Mouse (Mus musculus) left cerebral cortex, postnatal 10 days (tissue): ENCODE measurements around the gene Rtp4. TPM values are rescaled to one million over a fixed set of nuclear protein-coding genes. Genes with fewer than 3 reads are reported as not detected.

Source experiments
- DNase-seq, 2 experiments: peaks; one replicate each; pipeline ENCODE4 v3.0.0; 2021 to 2022; ENCODE audit warnings: low spot score in 2 of 2, mixed read lengths in 1 of 2; ENCODE audit errors: extremely low spot score in 1 of 2
- intact Hi-C: fragments of 180-260 bp; cut with DNase I; formaldehyde crosslinking; loops from one replicate; pipeline ENCODE4 v1.15.1; 2025
- total RNA-seq, 2 experiments: library from RNA; stranded (reverse); gene quantifications; 2 replicates each; pipeline ENCODE4 v1.2.3; 2021

Rtp4 gene
- total RNA-seq, result 1 to 10 TPM in 1 of 2 experiments, not detected in 1; 1.7 TPM

GRCm38 (mm10) chr16:23520235-23520871 is at the start of gene Rtp4, which contains the start of gene Masp1:
Gene Rtp4, plus strand, starts transcription at chr16:23520291.
Gene Masp1, minus strand, starts transcription at chr16:23520815.
- no peak for DNase-seq
- intact Hi-C loops, result no loop called here

- DNase-seq, result no peak
- intact Hi-C loops, result no loop called here
Measured at GRCm38 (mm10) chr16:23471551-23471950, 48.5 kb upstream of the Rtp4 start.

- DNase-seq, result no peak
- intact Hi-C loops, result no loop called here
Measured at GRCm38 (mm10) chr16:23472046-23472445, 48.0 kb upstream of the Rtp4 start.

- intact Hi-C loops, result no loop called here
- no peak for DNase-seq
Measured at GRCm38 (mm10) chr16:23475651-23476050, 44.4 kb upstream of the Rtp4 start.

- intact Hi-C loops, result no loop called here
- no peak for DNase-seq
Measured at GRCm38 (mm10) chr16:23476598-23476997, 43.5 kb upstream of the Rtp4 start.

GRCm38 (mm10) chr16:23479872-23480603 is 40.1 kb upstream of the Rtp4 start:
- no peak for DNase-seq

GRCm38 (mm10) chr16:23482218-23482617 is 37.9 kb upstream of the Rtp4 start:
- intact Hi-C loops, result no loop called here
- DNase-seq, result no peak

More at GRCm38 (mm10) chr16:23479872-23480603, 40.1 kb upstream of the Rtp4 start:
- intact Hi-C loops, result no loop called here

GRCm38 (mm10) chr16:23482846-23483245 is 37.2 kb upstream of the Rtp4 start:
- no peak for DNase-seq
- intact Hi-C loops, result no loop called here

- no peak for DNase-seq
- intact Hi-C loops, result no loop called here
Measured at GRCm38 (mm10) chr16:23483292-23483691, 36.8 kb upstream of the Rtp4 start.

- no peak for DNase-seq
- intact Hi-C loops, result no loop called here
Measured at GRCm38 (mm10) chr16:23492783-23493182, 27.3 kb upstream of the Rtp4 start.

- DNase-seq, result no peak
- intact Hi-C loops, result no loop called here
Measured at GRCm38 (mm10) chr16:23496245-23496924, 23.7 kb upstream of the Rtp4 start.

GRCm38 (mm10) chr16:23497440-23497839 is 22.7 kb upstream of the Rtp4 start:
- intact Hi-C loops, result no loop called here
- no peak for DNase-seq

- intact Hi-C loops, result no loop called here
- no peak for DNase-seq
Measured at GRCm38 (mm10) chr16:23497881-23498280, 22.2 kb upstream of the Rtp4 start.

GRCm38 (mm10) chr16:23498691-23499131 is 21.4 kb upstream of the Rtp4 start:
- no peak for DNase-seq
- intact Hi-C loops, result no loop called here

GRCm38 (mm10) chr16:23500558-23500957 is 19.5 kb upstream of the Rtp4 start:
- intact Hi-C loops, result no loop called here
- DNase-seq, result no peak

- DNase-seq, result no peak
- intact Hi-C loops, result no loop called here
Measured at GRCm38 (mm10) chr16:23501288-23501687, 18.8 kb upstream of the Rtp4 start.

GRCm38 (mm10) chr16:23502478-23502877 is 17.6 kb upstream of the Rtp4 start:
- no peak for DNase-seq
- intact Hi-C loops, result no loop called here

GRCm38 (mm10) chr16:23503351-23503750 is 16.7 kb upstream of the Rtp4 start:
- no peak for DNase-seq
- intact Hi-C loops, result no loop called here

GRCm38 (mm10) chr16:23504320-23504744 is 15.8 kb upstream of the Rtp4 start:
- intact Hi-C loops, result no loop called here
- no peak for DNase-seq
